Mouse (Mus musculus) spleen, adult 2 months (tissue): ENCODE measurements at regions not wholly inside any gene's neighbourhood (a gene's known extent, or its start where the extent isn't known, plus 50 kb on each side); places are given as distances from the start of the nearest gene placed in this dataset.

ENCODE experiments used
- CTCF ChIP-seq: fragments of 200-500 bp; IDR thresholded peaks from 2 replicates; pipeline ENCODE4 v1.5.1; 2011; ENCODE audit warnings: mild to moderate bottlenecking, inconsistent platforms; ENCODE audit not compliant: insufficient read depth, insufficient read length, insufficient replicate concordance; ENCODE audit errors: extremely low read depth
- POLR2A ChIP-seq: fragments of 200-500 bp; IDR thresholded peaks from 2 replicates; pipeline ENCODE4 v1.6.1; 2011; ENCODE audit warnings: low read depth, low read length, inconsistent platforms

- no peak for TF ChIP-seq POLR2A
- no peak for TF ChIP-seq CTCF
These were observed 52.5 kb upstream of the Pkn2 start for GRCm38 (mm10) chr3:142934326-142934725.
